Mouse (Mus musculus) cerebellum, postnatal 14 days (tissue): ENCODE data around the gene Sirt6.
A peak's percentile ranks its signal among the peaks of the same experiment; 100 is the strongest.
"Not testable (repeated sequence)": the region's sequence is repeated elsewhere in the genome, so short reads cannot be mapped to it uniquely, and the experiment has no call there.

Experiments used
- DNase-seq, 2 experiments: peaks; one replicate each; pipeline ENCODE4 v3.0.0; 2021; ENCODE audit warnings: mixed read lengths in 2 of 2

Sirt6 gene

GRCm38 (mm10) chr10:81626994-81627835 is at the start of gene Sirt6:
Gene Sirt6 (minus strand): TSS chr10:81627797.
- DNase-seq, result peak; percentile 94

DNA sequence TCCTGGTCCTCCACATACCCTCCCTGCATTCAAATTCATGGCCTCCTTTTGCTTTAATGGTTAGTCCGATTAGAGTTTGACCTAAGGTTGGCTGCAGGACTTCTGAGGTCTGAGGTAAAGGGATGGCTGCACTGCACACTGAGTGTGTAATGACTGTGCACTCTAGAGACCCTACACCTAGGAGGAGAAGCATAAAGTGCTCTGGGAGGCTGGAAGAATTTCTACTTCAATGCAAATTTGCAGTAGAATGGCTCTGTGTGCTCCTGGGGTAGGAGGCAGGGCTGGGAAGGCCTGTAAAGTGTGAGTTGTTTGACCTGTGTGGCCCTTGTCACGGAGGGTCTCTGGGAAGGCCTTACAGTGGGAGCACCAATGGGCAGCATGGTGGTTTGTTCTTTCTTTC is 28.6 kb upstream of the Sirt6 start:
- DNase-seq, result no peak

- DNase-seq, result no peak
These were observed 27.6 kb upstream of the Sirt6 start for GRCm38 (mm10) chr10:81655178-81655577.

DNA sequence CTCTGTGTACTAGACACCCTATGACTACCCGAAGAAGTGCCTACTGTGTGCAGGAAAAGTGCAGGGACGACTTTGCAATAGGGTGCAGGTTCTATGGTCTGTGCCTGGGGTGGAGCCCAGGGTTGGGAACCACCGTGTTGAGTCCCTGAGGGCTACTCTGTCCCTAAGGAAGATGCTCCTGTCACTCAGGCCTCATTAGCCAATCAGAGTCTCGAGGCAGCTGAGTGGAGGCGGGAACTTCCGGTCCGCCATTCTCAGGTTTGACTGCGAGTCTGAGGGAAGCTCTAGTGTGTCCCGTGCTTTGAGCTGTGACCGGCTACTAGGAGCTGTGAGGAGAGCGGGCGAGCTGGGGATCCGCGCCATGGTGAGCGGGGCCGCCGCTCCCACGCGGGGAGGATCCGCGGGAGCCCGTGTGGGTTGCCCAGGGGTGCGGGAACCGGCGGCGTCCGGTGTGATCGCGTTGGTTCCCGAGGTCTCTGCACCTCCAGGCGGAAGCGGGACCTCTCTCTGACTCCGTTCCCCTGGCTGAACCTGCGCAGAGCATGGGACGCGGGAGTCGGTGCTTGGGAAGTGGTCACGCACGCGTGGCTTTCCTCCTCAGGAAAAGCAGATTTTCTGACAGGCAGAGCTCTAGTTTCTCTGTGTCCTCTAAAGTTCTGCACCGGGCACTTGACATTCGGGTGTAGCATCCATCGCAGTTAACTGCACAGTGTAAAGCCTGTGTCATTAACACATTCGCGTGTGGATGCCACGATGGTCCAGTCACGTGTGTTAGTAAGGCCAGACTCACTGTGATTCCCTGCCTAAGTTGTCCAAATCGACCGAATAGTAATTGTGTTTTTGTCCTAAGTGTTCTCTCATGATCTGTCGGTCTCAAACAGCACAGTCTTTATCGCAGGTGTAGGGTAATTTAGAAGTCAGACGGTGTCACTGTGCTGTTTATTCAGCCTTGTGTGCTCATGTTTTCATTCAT is 21.5 kb upstream of the Sirt6 start, which contains the start of gene Gm10778:
Gene Gm10778, plus strand, starts transcription at position 257 of the 973 bp plus-strand sequence.
- DNase-seq, result peak; percentile 92 to 93

- peak in 1 of 2 experiments; percentile 53 for DNase-seq
These were observed 18.5 kb upstream of the Sirt6 start for GRCm38 (mm10) chr10:81646015-81646555.

DNA sequence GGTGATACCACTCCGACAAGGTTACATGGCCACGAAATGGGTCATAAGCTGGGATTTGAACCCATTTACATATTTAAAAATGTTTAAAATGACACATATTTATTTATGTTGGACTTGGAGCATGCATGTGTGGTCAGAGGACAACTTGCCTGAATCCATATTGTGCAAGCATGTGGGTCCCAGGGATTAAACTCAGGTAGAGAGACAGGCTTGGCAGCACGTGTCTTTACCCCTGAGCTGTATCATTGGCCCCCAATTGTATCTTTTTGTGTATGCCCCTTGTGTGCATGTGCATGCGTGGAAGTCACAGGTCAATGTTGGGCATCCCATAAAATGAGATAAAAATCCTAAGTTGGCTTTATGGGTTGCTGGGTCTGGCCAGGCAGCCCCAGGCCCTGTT is 17.8 kb upstream of the Sirt6 start:
- DNase-seq, result no peak

DNA sequence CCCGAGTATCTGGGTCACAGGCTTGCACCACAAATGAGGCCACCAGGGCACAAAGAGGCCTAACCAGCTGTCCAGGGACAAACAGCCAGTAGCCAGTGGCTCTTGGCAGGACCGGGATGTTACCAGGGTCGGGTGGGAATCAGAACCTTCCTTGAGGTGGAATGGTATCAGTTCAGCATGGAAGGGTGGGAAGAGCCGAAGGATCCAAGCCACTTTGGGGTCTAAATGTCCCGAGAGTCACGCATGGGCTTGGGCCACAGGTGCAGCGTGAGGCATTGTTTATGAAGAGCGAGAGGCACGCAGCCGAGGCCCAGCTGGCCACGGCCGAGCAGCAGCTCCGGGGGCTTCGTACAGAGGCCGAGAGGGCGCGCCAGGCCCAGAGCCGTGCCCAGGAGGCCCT is 17.1 kb upstream of the Sirt6 start:
- peak in 1 of 2 experiments; percentile 23 for DNase-seq

GRCm38 (mm10) chr10:81644162-81644561 is 16.6 kb upstream of the Sirt6 start:
- DNase-seq, result no peak

- DNase-seq, result peak; percentile 98
These were observed 16.0 kb upstream of the Sirt6 start for GRCm38 (mm10) chr10:81643449-81644055.

GRCm38 (mm10) chr10:81642648-81643448 is 15.3 kb upstream of the Sirt6 start:
- no peak for DNase-seq

DNA sequence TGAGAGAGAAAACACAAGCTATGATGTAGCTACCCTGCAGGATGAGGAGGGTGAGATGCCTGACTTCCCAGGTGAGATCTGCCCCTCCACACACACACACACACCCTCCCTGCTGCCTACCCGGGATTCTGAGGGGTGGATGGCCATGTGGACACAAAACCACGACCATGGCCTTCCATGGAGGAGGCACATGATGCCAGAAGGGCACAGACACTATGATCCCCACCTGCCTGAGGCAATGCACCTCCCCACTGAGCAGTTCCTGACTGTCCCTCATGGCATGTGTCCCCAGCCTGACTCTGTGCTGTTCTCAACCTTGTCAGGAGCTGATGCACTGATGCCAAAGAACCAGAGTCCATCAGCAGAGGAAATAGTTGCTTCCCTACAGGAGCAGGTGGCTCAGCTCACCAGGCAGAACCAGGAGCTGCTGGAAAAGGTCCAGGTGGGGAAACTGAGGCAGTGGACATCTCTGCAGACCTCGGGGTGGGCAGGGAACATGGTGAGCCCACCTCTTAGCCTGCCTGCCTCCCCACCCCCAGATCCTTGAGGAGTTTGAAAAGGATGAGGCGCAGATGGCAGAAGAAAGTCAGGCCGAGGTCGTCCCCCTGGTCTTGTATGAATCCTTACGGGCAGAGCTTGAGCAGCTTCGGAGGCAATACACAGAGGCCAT is 14.5 kb upstream of the Sirt6 start:
- DNase-seq, result peak; percentile 46 to 67

GRCm38 (mm10) chr10:81641566-81641965 is 14.0 kb upstream of the Sirt6 start:
- DNase-seq, result no peak

DNA sequence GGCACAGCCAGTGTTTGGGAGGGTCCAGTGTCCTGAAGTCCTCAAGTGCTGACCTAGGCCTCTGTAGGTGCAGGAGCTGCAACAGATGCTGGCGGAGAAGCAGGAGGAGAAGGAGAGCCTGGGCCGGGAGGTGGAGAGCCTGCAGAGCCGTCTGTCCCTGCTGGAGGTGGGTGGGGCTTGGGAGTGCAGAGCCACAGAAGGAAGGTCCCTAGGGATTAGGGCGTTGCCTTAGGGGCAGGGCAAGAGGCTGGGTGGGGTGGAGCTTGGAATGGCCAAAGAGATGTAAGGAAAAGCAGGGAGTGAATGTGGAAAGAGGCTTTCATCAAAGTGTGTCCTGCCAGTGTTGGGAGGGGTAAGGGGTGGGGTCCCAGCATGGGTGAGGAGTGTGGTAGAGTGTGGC is 13.2 kb upstream of the Sirt6 start:
- not testable (repeated sequence) for DNase-seq

DNA sequence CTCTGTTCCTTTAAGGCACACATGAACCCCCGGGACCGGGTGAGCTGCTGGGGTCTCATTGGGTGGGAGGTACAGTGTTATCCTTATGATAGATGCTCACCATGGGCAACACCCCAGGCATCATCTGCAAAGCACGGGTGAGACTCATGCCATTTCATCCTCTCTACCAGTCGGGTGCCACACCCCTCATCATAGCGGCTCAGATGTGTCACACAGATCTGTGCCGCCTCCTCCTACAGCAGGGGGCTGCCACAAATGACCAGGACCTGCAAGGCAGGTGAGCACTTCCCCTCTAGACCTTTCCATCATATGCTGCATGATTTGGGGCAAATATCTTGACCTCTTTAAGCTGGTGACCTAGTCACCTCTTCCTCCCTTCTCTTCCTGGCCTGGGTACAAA is 10.5 kb upstream of the Sirt6 start:
- no peak for DNase-seq

DNA sequence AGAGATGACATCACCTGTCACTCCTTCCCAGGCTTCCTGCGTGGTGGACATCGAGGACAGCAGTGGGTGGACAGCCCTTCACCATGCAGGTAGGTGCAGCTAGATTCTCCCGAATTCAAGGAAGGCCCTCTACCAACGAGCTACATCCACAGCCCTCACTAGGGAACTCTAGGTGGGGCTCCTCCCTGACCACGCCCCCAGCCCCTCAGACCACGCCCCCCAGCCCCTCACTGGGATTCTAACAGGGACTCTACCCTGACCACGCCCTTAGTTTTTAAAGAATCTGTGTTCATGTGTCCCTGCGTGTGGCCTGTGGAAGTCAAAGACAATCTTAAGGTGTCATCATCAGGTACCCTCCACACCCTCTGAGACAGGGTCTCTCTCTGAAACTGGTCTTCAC is 8.7 kb upstream of the Sirt6 start:
- DNase-seq, result no peak

GRCm38 (mm10) chr10:81633253-81634099 is 5.9 kb upstream of the Sirt6 start:
- peak; percentile 68 to 75 for DNase-seq

GRCm38 (mm10) chr10:81628390-81628789 is 793 bp upstream of the Sirt6 start, which contains the start of gene Ankrd24:
Gene Ankrd24 (plus strand): TSS chr10:81628540.
- DNase-seq, result no peak

GRCm38 (mm10) chr10:81627836-81628220 is 231 bp upstream of the Sirt6 start:
- peak; percentile 61 to 71 for DNase-seq

- DNase-seq, result peak in 1 of 2 experiments; percentile 42
These were observed 1.2 kb downstream of the Sirt6 start for GRCm38 (mm10) chr10:81626101-81626993.
